ENCODE assay signal across 27 mouse cellular contexts in genomic region chr2:69156283-69156682, GRCm38 (mm10). TPM values are rescaled to one million over a fixed set of nuclear protein-coding genes. Genes with fewer than 3 reads are reported as not detected.
DNase-seq lines count a peak whose midpoint lies in the region; ATAC-seq and TF ChIP-seq lines count a peak whose summit lies in the region.
"Had no signal": no experiment of that assay in that cellular context is flagged by ENCODE, and none has a peak within 500 bp of the region (broad histone marks: within the 10 kb centered on the region; RNA-seq: fewer than 3 reads in every experiment).

No protein-coding gene starts in this region.

- H3K36me3 ChIP-seq in kidney, embryonic 14.5 days (ENCODE audit: control insufficient read depth, insufficient read depth, low read length): no peaks in the 10 kb centered on the region
- H3K36me3 ChIP-seq in kidney, postnatal 0 days (ENCODE audit: insufficient read depth, low read length): no peaks in the 10 kb centered on the region
- H3K36me3 ChIP-seq in midbrain, embryonic 11.5 days (ENCODE audit: control insufficient read depth, insufficient read depth, low read length): no peaks in the 10 kb centered on the region
- no peaks in the 10 kb centered on the region for H3K36me3 ChIP-seq in midbrain, embryonic 13.5 days
- H3K36me3 ChIP-seq: embryonic facial prominence, embryonic 13.5 days; forebrain, embryonic 12.5 days; forebrain, embryonic 15.5 days; heart, embryonic 13.5 days had no signal

- no peak overlapping the region for H3K4me3 ChIP-seq in kidney, embryonic 14.5 days (ENCODE audit: low read length)
- H3K4me3 ChIP-seq in kidney, postnatal 0 days (replicated peaks; ENCODE audit: low read depth, low read length): no peak overlapping the region
- H3K4me3 ChIP-seq in midbrain, embryonic 11.5 days (ENCODE audit: low read depth, low read length): no peak overlapping the region
- H3K4me3 ChIP-seq in midbrain, embryonic 13.5 days (replicated peaks): no peak overlapping the region
- H3K4me3 ChIP-seq: embryonic facial prominence, embryonic 13.5 days; erythroblast, embryonic 14.5 days; forebrain, embryonic 12.5 days; forebrain, embryonic 15.5 days; heart, embryonic 13.5 days had no signal

- peak; percentile 50; the same call in 1 of the 2 replicates for ATAC-seq in kidney, embryonic 14.5 days (ENCODE audit: low FRiP score, low TSS enrichment)
- ATAC-seq in kidney, postnatal 0 days (replicated peaks; ENCODE audit: low FRiP score, low read depth): no peak
- no peak for ATAC-seq in midbrain, embryonic 11.5 days (ENCODE audit: low FRiP score)
- ATAC-seq in midbrain, embryonic 13.5 days: no peak
- ATAC-seq: CD4-positive, CD25-positive, alpha-beta regulatory T cell, adult 4 months; forebrain, embryonic 15.5 days; hindbrain, postnatal 0 days had no signal

- H3K27ac ChIP-seq in kidney, embryonic 14.5 days (ENCODE audit: low read depth, low read length): peak overlapping the region; percentile 82
- peak overlapping the region; percentile 10; the same call in 1 of the 2 replicates for H3K27ac ChIP-seq in kidney, postnatal 0 days
- no peak overlapping the region for H3K27ac ChIP-seq in midbrain, embryonic 11.5 days (ENCODE audit: low read depth, low read length)
- H3K27ac ChIP-seq in midbrain, embryonic 13.5 days: no peak overlapping the region
- H3K27ac ChIP-seq: embryonic facial prominence, embryonic 13.5 days; forebrain, embryonic 12.5 days; forebrain, embryonic 15.5 days; heart, embryonic 13.5 days; hindbrain, embryonic 14.5 days; hindbrain, postnatal 0 days had no signal

- H3K9me3 ChIP-seq in kidney, embryonic 14.5 days (ENCODE audit: control insufficient read depth, low read length): no peaks in the 10 kb centered on the region
- H3K9me3 ChIP-seq in kidney, postnatal 0 days (replicated peaks; ENCODE audit: low read length): no peaks in the 10 kb centered on the region
- H3K9me3 ChIP-seq in midbrain, embryonic 11.5 days (ENCODE audit: control insufficient read depth, low read length): no peaks in the 10 kb centered on the region
- no peaks in the 10 kb centered on the region for H3K9me3 ChIP-seq in midbrain, embryonic 13.5 days
- H3K9me3 ChIP-seq: embryonic facial prominence, embryonic 13.5 days; forebrain, embryonic 12.5 days; forebrain, embryonic 15.5 days; heart, embryonic 13.5 days had no signal

- 44% methylated on average over 7 of the region's 7 CpGs for WGBS in kidney, embryonic 14.5 days
- 42% methylated on average over 7 of the region's 7 CpGs for WGBS in kidney, postnatal 0 days
- WGBS in midbrain, embryonic 11.5 days: 78% methylated on average over 7 of the region's 7 CpGs
- 75% methylated on average over 7 of the region's 7 CpGs for WGBS in midbrain, embryonic 13.5 days

- no peaks in the 10 kb centered on the region for H3K27me3 ChIP-seq in kidney, embryonic 14.5 days (ENCODE audit: control insufficient read depth, insufficient read depth, low read length)
- H3K27me3 ChIP-seq in kidney, postnatal 0 days (ENCODE audit: insufficient read depth, low read length): no peaks in the 10 kb centered on the region
- H3K27me3 ChIP-seq in midbrain, embryonic 11.5 days (ENCODE audit: control insufficient read depth, insufficient read depth, low read length): no peaks in the 10 kb centered on the region
- H3K27me3 ChIP-seq in midbrain, embryonic 13.5 days: no peaks in the 10 kb centered on the region; the same call in 1 of the 2 replicates
- H3K27me3 ChIP-seq: embryonic facial prominence, embryonic 13.5 days; forebrain, embryonic 12.5 days; forebrain, embryonic 15.5 days; heart, embryonic 13.5 days had no signal

- no peak for DNase-seq in kidney, postnatal 25 days
- DNase-seq in kidney, postnatal 0 days (ENCODE audit: low spot score): no peak
- DNase-seq in kidney, postnatal 36 days: no peak
- peak; percentile 72 for DNase-seq in midbrain, embryonic 11.5 days (ENCODE audit: low spot score, missing footprints)
- no peak for DNase-seq in thymus, adult 18-20 months
- DNase-seq: adrenal gland, adult 2 months; adrenal gland, postnatal 14 days; cerebellum, adult 11 months; cerebellum, adult 2 months; cerebellum, adult 9-11 months; cerebellum, postnatal 25 days; gastrocnemius, postnatal 10 days; heart, adult 11 months; heart, postnatal 14 days; heart, postnatal 4 days had no signal

- H3K9ac ChIP-seq in kidney, embryonic 14.5 days (ENCODE audit: low read depth, low read length): no peak overlapping the region
- H3K9ac ChIP-seq in kidney, postnatal 0 days (ENCODE audit: low read depth, low read length): no peak overlapping the region
- H3K9ac ChIP-seq in midbrain, embryonic 11.5 days (ENCODE audit: low read length): no peak overlapping the region
- H3K9ac ChIP-seq in midbrain, embryonic 13.5 days (replicated peaks): no peak overlapping the region
- H3K9ac ChIP-seq: embryonic facial prominence, embryonic 13.5 days; forebrain, embryonic 12.5 days; forebrain, embryonic 15.5 days; heart, embryonic 13.5 days; hindbrain, embryonic 14.5 days had no signal

- no peak for TF ChIP-seq CTCF in kidney, postnatal 0 days (IDR thresholded peaks at IDR 0.05; ENCODE audit: low read depth)

- H3K4me2 ChIP-seq in kidney, embryonic 14.5 days (replicated peaks; ENCODE audit: low read depth, low read length): no peak overlapping the region
- no peak overlapping the region for H3K4me2 ChIP-seq in kidney, postnatal 0 days (ENCODE audit: low read length)
- H3K4me2 ChIP-seq in midbrain, embryonic 11.5 days: no peak overlapping the region
- H3K4me2 ChIP-seq in midbrain, embryonic 13.5 days (replicated peaks): no peak overlapping the region
- H3K4me2 ChIP-seq: embryonic facial prominence, embryonic 13.5 days; forebrain, embryonic 12.5 days; forebrain, embryonic 15.5 days; heart, embryonic 13.5 days; hindbrain, embryonic 14.5 days had no signal

- H3K4me1 ChIP-seq in kidney, embryonic 14.5 days (ENCODE audit: control insufficient read depth, insufficient read depth, low read length): peaks cover 5% of the 10 kb centered on the region; the same call in 1 of the 2 replicates
- H3K4me1 ChIP-seq in kidney, postnatal 0 days (replicated peaks; ENCODE audit: insufficient read depth, low read length): 0 out of 2 replicates have a peak, but pooled peaks cover 8% of the 10 kb centered on the region
- H3K4me1 ChIP-seq in midbrain, embryonic 11.5 days (ENCODE audit: control insufficient read depth, insufficient read depth, low read length): no peaks in the 10 kb centered on the region
- H3K4me1 ChIP-seq in midbrain, embryonic 13.5 days (replicated peaks): no peaks in the 10 kb centered on the region
- H3K4me1 ChIP-seq: forebrain, embryonic 12.5 days; forebrain, embryonic 15.5 days had no signal

RNA-seq across cellular contexts. Expression of gene Nostrin, which starts 20.7 kb away (rescaled TPM):
- polyA plus RNA-seq in kidney, embryonic 14.5 days (2014; fragmentation: Nextera tagmentation; extraction: Ambion mirVana): 5.4 and 5.9 TPM in 2 replicates
- polyA plus RNA-seq in kidney, postnatal 0 days (2015; fragmentation: Nextera tagmentation; extraction: Ambion mirVana): 9.8 and 10.3 TPM in 2 replicates
- polyA plus RNA-seq in midbrain, embryonic 11.5 days (2014; fragmentation: Nextera tagmentation; extraction: Ambion mirVana): 0.77 and 1.2 TPM in 2 replicates
- 0.50 and 1.2 TPM in 2 replicates for polyA plus RNA-seq in midbrain, embryonic 13.5 days (2015; fragmentation: Nextera tagmentation; extraction: Ambion mirVana)
- polyA plus RNA-seq: erythroblast, embryonic 14.5 days had no signal

RNA-seq across cellular contexts. Expression of gene Spc25, which starts 49.7 kb away (rescaled TPM):
- 268 and 319 TPM in 2 replicates for polyA plus RNA-seq in kidney, embryonic 14.5 days (2014; fragmentation: Nextera tagmentation; extraction: Ambion mirVana)
- polyA plus RNA-seq in kidney, postnatal 0 days (2015; fragmentation: Nextera tagmentation; extraction: Ambion mirVana): 165 and 184 TPM in 2 replicates
- polyA plus RNA-seq in midbrain, embryonic 11.5 days (2014; fragmentation: Nextera tagmentation; extraction: Ambion mirVana): 276 and 289 TPM in 2 replicates
- 87.8 and 88.3 TPM in 2 replicates for polyA plus RNA-seq in midbrain, embryonic 13.5 days (2015; fragmentation: Nextera tagmentation; extraction: Ambion mirVana)

RNA-seq across cellular contexts. Expression of gene G6pc2, which starts 54.6 kb away (rescaled TPM):
- 3.8 and 5.0 TPM in 2 replicates for polyA plus RNA-seq in kidney, embryonic 14.5 days (2014; fragmentation: Nextera tagmentation; extraction: Ambion mirVana)
- 4.4 and 4.8 TPM in 2 replicates for polyA plus RNA-seq in kidney, postnatal 0 days (2015; fragmentation: Nextera tagmentation; extraction: Ambion mirVana)
- not detected in 2 replicates for polyA plus RNA-seq in midbrain, embryonic 11.5 days (2014; fragmentation: Nextera tagmentation; extraction: Ambion mirVana)
- polyA plus RNA-seq in midbrain, embryonic 13.5 days (2015; fragmentation: Nextera tagmentation; extraction: Ambion mirVana): not detected in 2 replicates
- polyA plus RNA-seq: adrenal gland, adult 2 months; C2C12; cerebellum, adult 2 months; embryonic facial prominence, embryonic 13.5 days; erythroblast, embryonic 14.5 days; forebrain, embryonic 12.5 days; forebrain, embryonic 15.5 days; heart, embryonic 13.5 days; heart, embryonic 16.5 days had no signal

Comparison
In these comparisons a context has a peak if more than half of its experiments do, and no peak if none do; other contexts are left out.
1. H3K27ac ChIP-seq: peak in kidney, embryonic 14.5 days (single experiment) and kidney, postnatal 0 days (single experiment); none in midbrain, embryonic 11.5 days (single experiment) and midbrain, embryonic 13.5 days (single experiment).